Mouse (Mus musculus) C2C12 (cell line): ENCODE results near the gene Dcaf8.

Source experiments
- CEBPB ChIP-seq: IDR thresholded peaks from one replicate; pipeline ENCODE4 v1.6.1; 2011; ENCODE audit warnings: low read depth, mild to moderate bottlenecking, control low read depth, moderate library complexity
- CTCF ChIP-seq: IDR thresholded peaks from one replicate; pipeline ENCODE4 v1.5.1; 2011; ENCODE audit not compliant: control insufficient read depth, insufficient read depth, insufficient read length

- no peak for TF ChIP-seq CEBPB
- no peak for TF ChIP-seq CTCF
Observed at GRCm38 (mm10) chr1:172212776-172213175, 64.9 kb downstream of the Dcaf8 start.
